Mouse (Mus musculus): Measurements from ENCODE around the gene Npr1. TPM values are rescaled to one million over a fixed set of nuclear protein-coding genes. Genes with fewer than 3 reads are reported as not detected.

Npr1 gene
- polyA plus RNA-seq (2016; fragmentation: Nextera tagmentation; extraction: Ambion mirVana) = 2.9 and 3.3 TPM in 2 replicates

DNA sequence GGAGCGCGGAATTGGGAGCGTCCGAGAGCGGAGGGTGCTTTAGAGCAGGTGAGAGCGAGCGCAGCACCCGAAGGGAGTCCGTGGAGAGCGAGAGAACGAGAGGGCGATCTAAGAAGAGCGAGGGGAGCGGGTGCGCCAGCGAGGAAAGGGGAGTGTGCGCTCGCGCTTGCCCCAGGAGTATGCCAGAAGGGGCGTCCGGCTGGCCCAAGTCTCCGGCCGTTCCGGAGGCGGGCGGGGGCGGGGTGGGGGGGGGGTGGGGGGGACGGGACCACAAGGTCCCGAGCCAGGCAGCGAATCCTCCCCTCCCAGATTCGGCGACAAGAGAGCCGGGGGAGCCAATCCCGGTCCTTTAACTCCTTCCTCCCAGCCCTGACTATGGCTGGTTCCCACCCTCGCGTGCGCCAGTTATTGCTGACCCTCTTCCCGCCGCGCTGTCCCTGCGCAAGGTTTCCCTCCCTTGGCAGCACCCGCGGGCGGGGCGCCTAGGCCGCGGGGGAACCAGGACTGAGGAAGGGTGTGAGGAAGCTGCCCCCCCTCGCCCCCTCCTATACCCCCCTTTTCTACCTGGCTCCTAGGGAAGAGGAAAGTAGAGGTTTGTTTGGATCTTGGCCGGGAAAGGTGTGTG is at the start of gene Npr1:
TSS of gene Npr1 (minus strand) at position 181 of the 625 bp plus-strand sequence.
- H3K27me3 ChIP-seq (ENCODE audit: low read depth, poor library complexity, severe bottlenecking) = peaks cover 61% of the 10 kb centered on the region
- H3K4me1 ChIP-seq = peaks cover 22% of the 10 kb centered on the region
- no peaks in the 10 kb centered on the region for H3K9me3 ChIP-seq (replicated peaks)
- peak; percentile 57 for DNase-seq (ENCODE audit: low spot score)
- peak within 1 kb of the TSS; percentile 50 for H3K4me3 ChIP-seq
- H3K27ac ChIP-seq (replicated peaks) = no peak within 1 kb of the TSS; the same call in 1 of the 2 replicates
- no peaks in the 10 kb centered on the region for H3K36me3 ChIP-seq
- under 1% methylated on average over 39 of the region's 49 CpGs for WGBS

DNA sequence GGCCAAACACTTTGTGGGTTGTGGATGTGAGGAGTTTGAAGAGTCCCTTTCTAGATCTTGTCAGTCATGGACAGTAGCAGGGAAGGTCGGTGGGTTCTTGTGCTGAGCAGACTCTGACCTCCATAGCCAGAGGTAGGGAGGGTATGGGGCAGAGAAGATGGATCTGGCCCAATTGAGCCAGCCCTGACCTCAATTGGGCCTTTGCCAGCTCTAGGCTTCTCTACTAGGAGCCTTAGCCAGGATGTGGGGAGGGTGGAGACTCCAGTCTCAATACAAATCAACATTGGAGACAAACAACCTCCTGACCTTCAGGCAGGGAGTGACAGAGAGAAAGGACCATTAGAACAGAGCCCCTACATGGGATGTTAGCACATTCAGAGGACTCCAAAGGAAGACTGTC is 49.6 kb upstream of the Npr1 start:
- Histone ChIP-seq H3K9me3 (replicated peaks) (no peaks in the 10 kb centered on the region), H3K27me3 (ENCODE audit: low read depth, poor library complexity, severe bottlenecking) (peaks cover 54% of the 10 kb centered on the region), H3K27ac (replicated peaks) (no peak overlapping the region), H3K4me3 (peak overlapping the region; percentile 57), H3K4me1 (peaks cover 23% of the 10 kb centered on the region), H3K36me3 (no peaks in the 10 kb centered on the region)
- 57% methylated on average over 1 of the region's 1 CpGs for WGBS
- DNase-seq (ENCODE audit: low spot score) = no peak

DNA sequence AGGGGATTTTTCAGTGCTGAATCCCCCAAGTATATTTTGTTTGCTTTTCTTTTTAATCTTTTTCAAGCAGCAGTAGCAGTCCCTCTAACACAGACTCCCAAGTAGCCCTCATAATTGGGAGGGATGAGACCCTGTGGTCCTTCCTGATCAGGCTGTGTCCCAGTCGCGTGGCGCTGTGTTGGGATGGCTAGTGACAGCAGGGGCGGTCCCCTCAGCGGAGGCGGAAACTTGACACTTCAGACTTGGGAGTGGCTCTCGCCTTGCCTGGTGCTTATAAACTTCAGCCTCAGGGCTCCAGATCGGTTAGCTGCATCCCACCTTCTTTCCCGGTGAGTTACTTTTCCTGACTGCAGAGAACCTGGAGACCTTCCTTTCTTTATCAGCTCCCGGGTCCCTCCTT is 49.0 kb upstream of the Npr1 start:
- WGBS = under 1% methylated on average over 10 of the region's 10 CpGs
- H3K9me3 ChIP-seq (replicated peaks) = no peaks in the 10 kb centered on the region
- peak overlapping the region; percentile 49; the same call in 1 of the 2 replicates for H3K27ac ChIP-seq (replicated peaks)
- no peaks in the 10 kb centered on the region for H3K36me3 ChIP-seq
- DNase-seq (ENCODE audit: low spot score) = peak; percentile 73
- peak overlapping the region; percentile 57 for H3K4me3 ChIP-seq
- peaks cover 54% of the 10 kb centered on the region for H3K27me3 ChIP-seq (ENCODE audit: low read depth, poor library complexity, severe bottlenecking)
- peaks cover 24% of the 10 kb centered on the region for H3K4me1 ChIP-seq

DNA sequence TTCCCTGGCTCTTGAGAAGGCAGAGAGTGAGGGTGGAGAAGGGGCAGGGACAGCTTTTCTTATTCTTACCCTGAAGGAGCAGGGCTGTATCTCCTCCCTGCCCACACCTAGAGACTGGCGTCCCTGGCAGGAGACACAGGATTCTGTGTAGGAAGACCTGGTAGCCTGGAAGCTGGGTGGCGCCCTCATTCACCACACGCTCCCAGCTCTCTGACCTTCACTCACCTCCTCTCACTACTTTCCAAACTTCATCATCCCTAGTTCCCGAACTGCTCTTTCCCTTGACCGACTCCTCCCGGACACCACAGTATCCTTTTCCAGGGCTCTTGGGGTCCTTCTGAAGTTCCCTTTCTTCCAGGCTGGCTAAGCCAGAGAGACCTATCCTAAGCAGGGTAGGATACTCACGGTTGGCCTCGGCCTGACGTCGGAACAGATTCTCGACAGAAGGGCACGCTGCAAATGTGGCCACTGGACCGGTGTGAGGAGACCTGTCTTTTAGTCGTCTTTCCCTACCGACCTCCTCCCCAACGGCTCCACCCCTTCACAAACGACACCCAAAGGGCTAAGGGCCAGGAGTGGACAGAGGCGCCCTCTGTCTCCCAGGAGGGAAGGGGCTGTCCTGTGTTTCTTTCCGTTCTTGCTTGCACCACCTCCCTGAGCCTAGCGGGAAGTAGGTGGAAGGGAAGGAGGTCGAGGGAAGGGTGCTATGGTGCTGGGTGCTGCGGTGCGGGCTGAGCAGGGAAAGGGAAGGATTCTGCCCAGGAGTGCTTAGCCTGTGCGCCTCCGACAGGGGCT is 48.3 kb upstream of the Npr1 start, which contains the start of the genes S100a1 and S100a13:
TSS of gene S100a1 (minus strand) at position 597 of the 795 bp plus-strand sequence.
TSS of gene S100a13 (plus strand) at position 640 of the 795 bp plus-strand sequence.
- H3K9me3 ChIP-seq (replicated peaks) = no peaks in the 10 kb centered on the region
- 5% methylated on average over 25 of the region's 25 CpGs for WGBS
- peaks cover 26% of the 10 kb centered on the region for H3K4me1 ChIP-seq
- DNase-seq (ENCODE audit: low spot score) = peak; percentile 43
- peak within 1 kb of the TSS; percentile 57 for H3K4me3 ChIP-seq
- H3K36me3 ChIP-seq = no peaks in the 10 kb centered on the region
- H3K27me3 ChIP-seq (ENCODE audit: low read depth, poor library complexity, severe bottlenecking) = peaks cover 54% of the 10 kb centered on the region
- peak within 1 kb of the TSS; percentile 49; the same call in 1 of the 2 replicates for H3K27ac ChIP-seq (replicated peaks)

DNA sequence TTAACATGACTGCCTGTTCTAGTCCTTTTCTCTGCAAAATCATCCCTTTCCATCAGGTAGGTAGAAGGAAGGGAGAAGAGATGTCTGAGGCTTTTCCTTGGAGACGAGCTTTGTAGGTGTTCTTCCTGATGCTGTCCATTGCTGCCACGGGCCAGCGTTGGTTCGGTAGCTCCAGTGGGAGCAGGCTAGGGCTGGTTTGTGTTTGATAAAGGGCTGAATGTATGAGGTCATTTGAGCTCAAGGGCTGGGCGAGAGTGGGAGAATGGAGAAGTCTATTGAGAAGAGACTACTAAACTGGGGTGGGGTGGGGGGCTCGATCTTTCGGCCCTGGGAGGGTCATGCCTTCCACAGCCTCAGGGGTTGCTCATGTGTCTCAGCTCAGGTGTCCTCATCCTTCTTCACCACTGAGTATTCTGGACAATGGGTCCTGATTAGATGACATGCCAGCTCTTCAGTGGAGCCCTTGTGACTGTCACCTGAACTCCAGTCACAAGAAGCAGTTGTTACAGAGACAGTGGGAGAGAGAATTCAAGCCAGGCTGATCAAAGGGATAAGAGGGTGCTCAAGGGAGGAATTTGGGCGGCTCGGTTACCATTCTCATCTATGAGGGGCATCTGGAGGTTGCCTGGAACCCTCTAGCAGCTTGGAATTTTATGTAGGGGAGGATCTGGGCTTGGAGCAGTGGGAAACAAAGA is 47.4 kb upstream of the Npr1 start:
- H3K27ac ChIP-seq (replicated peaks) = no peak overlapping the region
- no peak overlapping the region for H3K4me3 ChIP-seq
- H3K4me1 ChIP-seq = peaks cover 28% of the 10 kb centered on the region
- H3K27me3 ChIP-seq (ENCODE audit: low read depth, poor library complexity, severe bottlenecking) = peaks cover 54% of the 10 kb centered on the region
- H3K9me3 ChIP-seq (replicated peaks) = no peaks in the 10 kb centered on the region
- 79% methylated on average over 9 of the region's 9 CpGs for WGBS
- H3K36me3 ChIP-seq = no peaks in the 10 kb centered on the region
- no peak for DNase-seq (ENCODE audit: low spot score)

DNA sequence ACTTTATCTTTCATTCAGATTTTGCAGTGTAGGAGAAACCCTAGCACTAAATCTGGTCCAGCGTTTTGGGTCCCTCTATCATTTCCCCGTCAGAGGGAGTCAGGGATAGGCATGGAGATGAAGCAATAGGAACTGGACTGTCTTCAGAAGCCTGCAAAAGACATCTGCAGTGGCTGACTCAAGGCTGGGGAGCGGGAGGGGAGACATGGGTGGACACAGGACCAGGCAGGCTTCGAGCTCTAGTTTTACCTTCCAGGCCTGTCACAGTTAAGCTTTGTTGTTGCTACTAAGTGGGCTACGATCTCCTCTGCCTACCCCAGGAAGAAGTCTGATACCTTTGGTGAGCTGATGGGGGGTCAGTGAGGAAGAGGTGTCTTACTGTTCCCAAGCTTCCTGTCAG is 46.6 kb upstream of the Npr1 start:
- Histone ChIP-seq H3K36me3 (peaks cover 5% of the 10 kb centered on the region), H3K27ac (replicated peaks) (no peak overlapping the region), H3K4me3 (no peak overlapping the region), H3K9me3 (replicated peaks) (no peaks in the 10 kb centered on the region), H3K4me1 (peaks cover 36% of the 10 kb centered on the region), H3K27me3 (ENCODE audit: low read depth, poor library complexity, severe bottlenecking) (peaks cover 54% of the 10 kb centered on the region)
- 83% methylated on average over 5 of the region's 5 CpGs for WGBS
- no peak for DNase-seq (ENCODE audit: low spot score)

DNA sequence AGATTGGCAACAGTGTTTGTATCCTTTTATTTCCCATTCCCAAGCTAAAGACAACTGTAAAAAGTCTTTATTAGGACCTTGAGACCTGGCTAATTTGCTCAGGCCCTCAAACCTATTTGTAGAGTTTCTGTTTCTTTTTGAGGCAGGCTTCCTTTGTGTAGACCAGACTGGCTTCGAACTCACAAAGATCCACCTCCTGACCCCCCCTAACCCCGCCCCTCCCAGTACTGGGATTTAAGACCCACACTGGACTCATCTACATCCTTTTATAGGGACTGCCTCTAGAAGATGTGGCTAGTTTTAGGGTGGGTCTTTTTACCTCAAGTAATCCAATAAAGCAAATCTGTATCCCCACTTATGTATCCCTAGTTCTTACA is 44.1 kb upstream of the Npr1 start:
- peak overlapping the region; percentile 100 for H3K27ac ChIP-seq (replicated peaks)
- WGBS = 25% methylated on average over 2 of the region's 2 CpGs
- H3K27me3 ChIP-seq (ENCODE audit: low read depth, poor library complexity, severe bottlenecking) = peaks cover 37% of the 10 kb centered on the region
- H3K4me3 ChIP-seq = peak overlapping the region; percentile 99
- peak; percentile 34 for DNase-seq (ENCODE audit: low spot score)
- peaks cover 33% of the 10 kb centered on the region for H3K4me1 ChIP-seq
- no peaks in the 10 kb centered on the region for H3K9me3 ChIP-seq (replicated peaks)
- H3K36me3 ChIP-seq = peaks cover 30% of the 10 kb centered on the region

DNA sequence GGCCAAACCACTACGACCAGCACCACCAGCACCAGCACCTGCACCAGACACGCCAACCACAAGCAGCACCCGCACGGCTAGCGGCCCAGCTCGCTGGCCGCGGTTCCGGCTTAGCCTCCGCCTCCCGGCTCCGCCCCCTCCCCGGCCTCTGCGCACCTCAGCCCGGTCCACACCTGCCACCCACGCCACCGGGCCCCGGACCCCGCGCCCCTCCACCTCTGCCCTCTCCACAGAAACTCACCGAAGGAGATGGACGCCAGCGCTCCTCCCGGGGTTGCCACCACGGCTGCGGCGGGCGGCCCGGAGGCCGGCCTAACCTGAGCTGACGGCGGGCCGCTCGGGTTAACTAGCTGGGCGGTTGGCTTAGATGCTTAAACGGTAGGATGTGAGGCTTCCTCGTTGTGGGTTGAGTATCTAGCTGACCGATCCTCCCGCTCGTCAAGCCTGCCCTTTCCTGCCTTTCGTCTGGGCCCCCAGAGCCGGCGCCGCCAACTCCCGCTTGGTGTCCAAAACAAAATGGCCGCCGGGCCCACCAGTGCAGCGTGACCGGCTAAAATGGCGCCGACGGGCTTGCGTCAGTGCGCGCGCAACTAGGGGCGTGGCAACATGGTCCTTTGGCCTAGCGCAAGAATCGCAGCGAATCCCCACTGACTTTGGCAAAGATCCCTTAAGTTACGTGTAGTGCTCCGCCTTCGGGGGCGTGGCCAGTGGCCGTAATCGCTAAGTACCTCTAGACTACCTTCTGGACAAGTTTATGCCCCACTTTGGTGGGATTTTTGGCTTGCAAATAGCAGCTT is 43.5 kb upstream of the Npr1 start, which contains the start of gene Chtop:
TSS of gene Chtop (minus strand) at position 549 of the 797 bp plus-strand sequence.
- under 1% methylated on average over 66 of the region's 66 CpGs for WGBS
- H3K4me1 ChIP-seq = peaks cover 27% of the 10 kb centered on the region
- H3K27ac ChIP-seq (replicated peaks) = peak within 1 kb of the TSS; percentile 100
- DNase-seq (ENCODE audit: low spot score) = peak; percentile 99
- no peaks in the 10 kb centered on the region for H3K9me3 ChIP-seq (replicated peaks)
- peaks cover 31% of the 10 kb centered on the region for H3K27me3 ChIP-seq (ENCODE audit: low read depth, poor library complexity, severe bottlenecking)
- H3K36me3 ChIP-seq = peaks cover 36% of the 10 kb centered on the region
- H3K4me3 ChIP-seq = peak within 1 kb of the TSS; percentile 99

DNA sequence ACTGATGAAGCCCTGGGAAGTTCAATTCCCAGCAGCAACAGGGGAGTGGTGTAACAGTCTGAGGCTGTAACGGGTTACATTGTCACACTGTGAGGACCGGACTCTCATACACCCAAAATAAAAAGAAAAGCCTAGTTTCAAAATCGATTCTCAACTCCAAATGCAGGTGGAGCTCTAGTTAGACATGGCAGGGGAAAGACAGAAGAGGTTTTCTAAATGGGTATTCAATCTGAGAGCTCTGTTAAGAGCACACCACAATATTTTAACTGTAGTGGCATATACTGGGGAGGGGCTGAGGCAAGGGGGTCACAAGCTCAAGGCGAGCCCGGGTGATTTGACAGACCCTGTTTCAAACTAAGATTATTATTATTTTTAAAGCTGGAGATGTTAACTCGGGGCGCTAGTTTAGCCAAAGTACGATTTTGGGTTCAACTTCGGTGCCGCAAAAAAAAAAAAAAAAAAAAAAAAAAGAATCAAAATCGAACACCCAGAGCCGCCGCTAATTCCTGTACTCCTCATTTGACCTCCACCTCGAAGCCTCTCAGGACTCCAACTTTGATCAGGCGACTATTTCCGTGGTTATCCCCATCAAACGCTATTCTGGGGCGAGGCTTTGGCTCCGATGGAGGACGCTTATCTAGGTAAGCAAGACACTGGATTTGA is 42.8 kb upstream of the Npr1 start:
- DNase-seq (ENCODE audit: low spot score) = no peak
- WGBS = 5% methylated on average over 20 of the region's 20 CpGs
- peaks cover 20% of the 10 kb centered on the region for H3K4me1 ChIP-seq

DNA sequence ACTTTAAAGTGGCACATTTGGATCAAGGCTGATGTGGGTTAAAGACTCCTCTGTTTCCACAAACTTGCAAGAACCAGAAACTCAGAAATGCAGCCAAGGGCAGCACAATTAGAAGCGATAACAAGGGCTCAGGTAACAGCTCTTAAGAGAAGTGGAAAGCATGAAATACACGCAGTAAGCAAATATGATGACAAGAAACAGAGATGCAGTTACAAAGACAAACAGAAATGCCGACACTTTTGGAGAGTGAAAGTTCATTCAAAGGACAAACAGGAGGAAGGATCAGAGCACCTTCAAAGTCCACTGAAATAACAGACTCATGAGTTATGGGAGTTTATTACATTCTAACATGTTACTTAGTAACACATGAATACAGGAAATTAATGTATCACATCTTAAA is 40.7 kb upstream of the Npr1 start:
- no peak for DNase-seq (ENCODE audit: low spot score)
- Histone ChIP-seq H3K36me3 (peaks cover 64% of the 10 kb centered on the region), H3K9me3 (replicated peaks) (no peaks in the 10 kb centered on the region), H3K27ac (replicated peaks) (no peak overlapping the region), H3K27me3 (ENCODE audit: low read depth, poor library complexity, severe bottlenecking) (0 out of 2 replicates have a peak, but pooled peaks cover 5% of the 10 kb centered on the region), H3K4me1 (peaks cover 17% of the 10 kb centered on the region), H3K4me3 (no peak overlapping the region)
- WGBS = 93% methylated on average over 3 of the region's 3 CpGs

More for the DNA sequence above, 42.8 kb upstream of the Npr1 start:
- H3K4me3 ChIP-seq = peak overlapping the region; percentile 99
- peaks cover 44% of the 10 kb centered on the region for H3K36me3 ChIP-seq
- H3K27me3 ChIP-seq (ENCODE audit: low read depth, poor library complexity, severe bottlenecking) = peaks cover 24% of the 10 kb centered on the region
- H3K27ac ChIP-seq (replicated peaks) = peak overlapping the region; percentile 100
- no peaks in the 10 kb centered on the region for H3K9me3 ChIP-seq (replicated peaks)

DNA sequence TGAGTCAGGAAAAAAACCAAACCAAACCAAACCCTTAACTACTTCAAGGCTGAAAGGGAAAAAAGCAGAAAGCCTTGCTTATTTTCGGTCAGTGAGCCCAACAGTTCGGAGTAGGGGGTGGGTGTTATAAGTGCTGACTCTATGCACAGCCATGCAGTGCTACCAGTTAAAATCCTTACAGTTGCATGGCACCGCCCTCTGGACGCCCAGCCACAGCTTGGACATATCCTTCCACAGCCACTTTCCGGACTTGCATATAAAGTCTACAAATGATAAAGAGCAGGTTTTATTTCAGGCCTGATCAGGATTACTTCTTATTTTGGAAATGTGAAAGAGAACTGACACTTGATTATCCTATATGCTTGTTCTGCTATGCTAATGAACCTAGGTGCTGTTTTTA is 39.5 kb upstream of the Npr1 start:
- DNase-seq (ENCODE audit: low spot score) = no peak
- Histone ChIP-seq H3K27ac (replicated peaks) (no peak overlapping the region), H3K4me3 (no peak overlapping the region), H3K9me3 (replicated peaks) (no peaks in the 10 kb centered on the region), H3K36me3 (peaks cover 76% of the 10 kb centered on the region), H3K27me3 (ENCODE audit: low read depth, poor library complexity, severe bottlenecking) (no peaks in the 10 kb centered on the region), H3K4me1 (peaks cover 17% of the 10 kb centered on the region)
- WGBS = 95% methylated on average over 5 of the region's 5 CpGs
